Mouse (Mus musculus) myocyte (in vitro differentiated cells): ENCODE data around the gene Cab39.

ENCODE experiments used
- CEBPB ChIP-seq: IDR thresholded peaks from 2 replicates; pipeline ENCODE4 v1.6.1; 2011; ENCODE audit warnings: mild to moderate bottlenecking, moderate library complexity; ENCODE audit not compliant: poor library complexity, insufficient read depth, severe bottlenecking
- E2F4 ChIP-seq: IDR thresholded peaks from one replicate; pipeline ENCODE4 v1.6.1; 2011; ENCODE audit warnings: mild to moderate bottlenecking, control low read depth, moderate library complexity; ENCODE audit not compliant: insufficient read depth
- MAX ChIP-seq: IDR thresholded peaks from one replicate; pipeline ENCODE4 v1.6.1; 2011; ENCODE audit warnings: low read depth, mild to moderate bottlenecking, control low read depth
- MYOD1 ChIP-seq, 3 experiments: IDR thresholded peaks; one replicate each; pipeline ENCODE4 v1.6.1; 2011; ENCODE audit warnings: control low read depth in 2 of 3, low read depth in 2 of 3, mild to moderate bottlenecking in 2 of 3, moderate library complexity in 1 of 3; ENCODE audit not compliant: insufficient read length in 2 of 3, control insufficient read depth in 1 of 3
- MYOG ChIP-seq, 3 experiments: IDR thresholded peaks; one replicate each; pipeline ENCODE4 v1.6.1; 2011; ENCODE audit warnings: control low read depth in 2 of 3, low read depth in 2 of 3, mild to moderate bottlenecking in 2 of 3; ENCODE audit not compliant: insufficient read length in 2 of 3, control insufficient read depth in 1 of 3, insufficient read depth in 1 of 3
- POLR2A ChIP-seq: IDR thresholded peaks from one replicate; pipeline ENCODE4 v1.6.1; 2011; ENCODE audit warnings: low read depth, mild to moderate bottlenecking, control low read depth, moderate library complexity; ENCODE audit not compliant: insufficient read length
- REST ChIP-seq: IDR thresholded peaks from one replicate; pipeline ENCODE4 v1.6.1; 2011; ENCODE audit warnings: mild to moderate bottlenecking, control low read depth, moderate library complexity; ENCODE audit not compliant: insufficient read depth, insufficient read length
- TCF12 ChIP-seq: IDR thresholded peaks from one replicate; pipeline ENCODE4 v1.6.1; 2011; ENCODE audit warnings: mild to moderate bottlenecking, control low read depth; ENCODE audit not compliant: poor library complexity, insufficient read depth, severe bottlenecking
- TCF3 ChIP-seq: IDR thresholded peaks from one replicate; pipeline ENCODE4 v1.6.1; 2011; ENCODE audit warnings: low read depth, control low read depth; ENCODE audit not compliant: insufficient read length

DNA sequence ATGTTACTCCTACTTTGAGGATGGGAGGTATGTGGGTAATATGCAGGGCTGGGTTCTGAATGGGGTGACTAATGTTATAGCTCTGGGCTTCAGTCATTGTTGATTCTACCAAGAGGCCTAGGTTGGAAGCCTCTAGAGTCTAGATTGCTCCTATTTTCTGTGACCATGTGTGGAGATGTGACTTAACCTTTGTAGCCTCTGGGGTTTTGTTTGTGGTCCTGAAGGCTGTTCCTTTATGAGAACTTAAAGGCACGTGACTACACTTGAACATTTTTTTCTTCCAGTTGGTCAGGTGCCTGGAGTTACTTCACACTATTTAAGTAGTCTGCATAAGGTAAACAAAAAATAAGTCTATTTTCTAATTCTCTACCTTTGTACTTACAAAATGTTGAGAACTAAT lies 6.5 kb downstream of the Cab39 start:
- no peak for TF ChIP-seq MYOG (IDR thresholded peaks at IDR 0.05; ENCODE audit: control insufficient read depth in 1 of 3, insufficient read depth in 1 of 3, insufficient read length in 2 of 3, low read depth in 2 of 3)
- no peak for TF ChIP-seq POLR2A
- TF ChIP-seq CEBPB = no peak
- TF ChIP-seq MYOD1 (IDR thresholded peaks at IDR 0.05; ENCODE audit: control insufficient read depth in 1 of 3, insufficient read length in 2 of 3, low read depth in 2 of 3) = no peak
- no peak for TF ChIP-seq MAX
- no peak for TF ChIP-seq TCF3
- TF ChIP-seq E2F4 = no peak
- TF ChIP-seq TCF12 = no peak
- TF ChIP-seq REST = no peak
